Mouse (Mus musculus) lung, embryonic 14.5 days (tissue): Measurements from ENCODE around the gene Dennd1b. TPM values are rescaled to one million over a fixed set of nuclear protein-coding genes. Genes with fewer than 3 reads are reported as not detected.
A peak's percentile ranks its signal among the peaks of the same experiment; 100 is the strongest.

Source experiments
- ATAC-seq: fragments of 200-750 bp; cut with Nextera tagmentation; 2 replicates; pipeline ENCODE4 v1.8.0; 2017; ENCODE audit warnings: mild to moderate bottlenecking, moderate TSS enrichment, moderate library complexity; ENCODE audit not compliant: insufficient read depth
- DNase-seq: peaks from one replicate; pipeline ENCODE4 v3.0.0-alpha.2; 2015
- H3K27ac ChIP-seq: fragments of 300-500 bp; sonication (generic); 2 replicates; pipeline ENCODE4 v1.5.1; 2014; ENCODE audit warnings: low read depth, mild to moderate bottlenecking, moderate library complexity
- H3K27me3 ChIP-seq: fragments of 300-500 bp; sonication (generic); 2 replicates; pipeline ENCODE4 v1.6.1; 2014; ENCODE audit warnings: low read length, control low read depth; ENCODE audit not compliant: insufficient read depth
- H3K36me3 ChIP-seq: fragments of 300-500 bp; sonication (generic); 2 replicates; pipeline ENCODE4 v1.6.1; 2014; ENCODE audit warnings: control low read depth; ENCODE audit not compliant: insufficient read depth
- H3K4me1 ChIP-seq: fragments of 300-500 bp; sonication (generic); 2 replicates; pipeline ENCODE4 v1.6.1; 2014; ENCODE audit warnings: antibody characterized with exemption, control low read depth; ENCODE audit not compliant: insufficient read depth
- H3K4me2 ChIP-seq: fragments of 300-500 bp; sonication (generic); 2 replicates; pipeline ENCODE4 v1.6.1; 2014; ENCODE audit warnings: mild to moderate bottlenecking
- H3K4me3 ChIP-seq: fragments of 300-500 bp; sonication (generic); 2 replicates; pipeline ENCODE4 v1.5.1; 2014; ENCODE audit warnings: low read depth, low read length
- H3K9ac ChIP-seq: fragments of 300-500 bp; sonication (generic); 2 replicates; pipeline ENCODE4 v1.6.1; 2014
- H3K9me3 ChIP-seq: fragments of 300-500 bp; sonication (generic); 2 replicates; pipeline ENCODE4 v1.6.1; 2016; ENCODE audit warnings: low read depth, low read length, control low read depth
- CTCF ChIP-seq: IDR thresholded peaks from 2 replicates; pipeline ENCODE4 v1.5.1; 2016; ENCODE audit warnings: antibody characterized with exemption, low read depth
- WGBS: fragments of 180-500 bp; shearing (Covaris S2); extraction: QIAGEN DNeasy Blood & Tissue Kit; methylation state at CpG from one replicate; pipeline ENCODE4 v1.1.7; 2014; 5-methylcytosine and 5-hydroxymethylcytosine counted together
- polyA plus RNA-seq: library from polyadenylated mRNA; unstranded; fragments of >200 nt; fragmentation: Nextera tagmentation; extraction: Ambion mirVana; gene quantifications from 2 replicates; pipeline ENCODE4 v1.2.1, GENCODE M21; 2014

Dennd1b gene
- polyA plus RNA-seq, result 10.5 and 10.8 TPM in 2 replicates

DNA sequence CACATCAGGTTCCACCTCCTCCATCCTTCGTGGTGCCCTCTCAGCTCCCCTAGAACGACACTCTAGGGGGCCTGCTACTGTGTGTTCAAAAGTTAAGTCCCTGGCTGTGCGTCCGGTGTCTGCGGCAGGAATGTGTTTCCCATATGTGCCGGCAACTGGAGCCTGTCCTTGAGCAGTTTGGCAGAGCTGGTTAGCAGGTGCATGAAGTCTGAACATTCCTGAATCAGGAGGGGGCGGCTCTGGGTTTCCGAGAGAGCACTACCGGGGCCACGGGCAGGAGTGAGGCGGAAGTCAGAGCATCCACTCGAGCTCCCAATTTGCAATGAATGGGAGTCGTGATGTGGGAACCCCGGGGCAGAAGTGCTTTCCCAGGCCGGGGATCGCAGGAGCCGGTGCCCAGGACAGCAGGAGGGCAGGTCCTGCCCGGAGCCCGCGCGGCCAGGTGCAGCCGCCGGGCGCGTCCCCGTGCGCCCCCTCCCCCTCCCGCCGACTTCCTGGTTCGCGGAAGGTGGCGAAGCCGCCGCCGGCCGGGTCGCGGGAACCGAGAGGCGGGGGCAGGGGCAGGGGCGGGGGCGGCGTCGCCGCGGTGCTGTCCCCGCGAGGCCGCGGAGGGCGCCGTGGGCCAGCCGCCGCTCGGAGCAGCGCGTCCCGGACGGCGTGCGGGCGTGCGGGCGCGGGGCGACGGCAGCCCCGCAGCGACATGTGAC is at the start of gene Dennd1b:
Dennd1b (plus strand) TSS at position 275 of the 707 bp plus-strand sequence.
- WGBS, result under 1% methylated on average over 41 of the region's 69 CpGs
- 0 out of 2 replicates have a peak, but pooled peaks have one; percentile 12 for TF ChIP-seq CTCF
- Histone ChIP-seq H3K9me3 (no peaks in the 10 kb centered on the region), H3K4me3 (peak within 1 kb of the TSS; percentile 76), H3K27me3 (no peaks in the 10 kb centered on the region), H3K27ac (peak within 1 kb of the TSS; percentile 93), H3K36me3 (no peaks in the 10 kb centered on the region), H3K4me2 (peak within 1 kb of the TSS; percentile 74), H3K4me1 (0 out of 2 replicates have a peak, but pooled peaks cover 3% of the 10 kb centered on the region), H3K9ac (peak within 1 kb of the TSS; percentile 91)
- DNase-seq, result peak; percentile 76
- ATAC-seq, result peak; percentile 81

DNA sequence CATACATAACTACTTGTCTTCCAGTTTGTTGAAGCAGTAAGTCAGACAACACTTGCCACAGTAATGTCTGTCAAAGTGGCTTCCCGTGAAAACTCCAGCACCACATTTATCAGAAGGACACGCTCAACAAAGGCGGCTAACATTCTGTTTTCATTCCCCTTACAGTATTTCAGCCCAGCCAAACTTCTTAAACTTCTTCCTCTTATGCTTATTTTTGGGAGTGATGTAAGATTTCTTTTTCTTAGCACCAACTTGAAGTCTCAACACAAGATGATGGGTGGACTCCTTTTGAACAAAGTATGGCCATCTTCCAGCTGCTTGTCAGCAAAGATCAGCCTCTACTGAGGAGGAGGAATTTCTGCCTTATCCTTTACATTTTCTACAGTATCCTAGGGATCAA is 47.6 kb upstream of the Dennd1b start:
- Histone ChIP-seq H3K4me3 (no peak overlapping the region), H3K36me3 (no peaks in the 10 kb centered on the region), H3K4me2 (no peak overlapping the region), H3K27me3 (no peaks in the 10 kb centered on the region), H3K9ac (no peak overlapping the region), H3K4me1 (peaks cover 3% of the 10 kb centered on the region; the same call in 1 of the 2 replicates), H3K9me3 (no peaks in the 10 kb centered on the region), H3K27ac (no peak overlapping the region)
- TF ChIP-seq CTCF, result no peak
- ATAC-seq, result no peak
- DNase-seq, result peak; percentile 63
- WGBS, result 50% methylated on average over 3 of the region's 3 CpGs

DNA sequence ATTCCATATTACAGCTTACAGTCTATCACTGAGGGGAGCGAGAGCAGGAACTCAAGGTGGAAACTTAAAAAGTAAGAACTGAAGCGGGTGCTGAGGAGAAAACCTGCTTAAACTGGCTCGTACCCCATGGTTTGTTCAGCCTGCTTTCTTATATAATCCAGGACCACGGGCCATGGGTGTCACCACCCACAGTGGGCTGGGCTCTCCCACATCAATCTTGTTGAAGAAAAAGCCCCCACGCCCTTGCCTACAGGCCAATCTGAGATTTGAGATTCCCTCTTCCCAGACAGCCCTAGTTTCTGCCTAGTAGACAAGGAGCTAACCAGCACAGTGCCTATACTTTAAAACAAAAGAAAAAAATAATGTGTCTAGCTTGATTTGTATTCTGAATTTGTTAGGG is 43.6 kb upstream of the Dennd1b start:
- ATAC-seq (no peak), DNase-seq (no peak)
- no peak for TF ChIP-seq CTCF
- no peak overlapping the region for H3K4me2 ChIP-seq
- H3K9me3 ChIP-seq, result no peaks in the 10 kb centered on the region
- H3K27ac ChIP-seq, result no peak overlapping the region
- WGBS, result 80% methylated on average over 5 of the region's 5 CpGs
- no peak overlapping the region for H3K9ac ChIP-seq
- H3K4me3 ChIP-seq, result no peak overlapping the region
- no peaks in the 10 kb centered on the region for H3K27me3 ChIP-seq
- H3K4me1 ChIP-seq, result no peaks in the 10 kb centered on the region
- no peaks in the 10 kb centered on the region for H3K36me3 ChIP-seq

DNA sequence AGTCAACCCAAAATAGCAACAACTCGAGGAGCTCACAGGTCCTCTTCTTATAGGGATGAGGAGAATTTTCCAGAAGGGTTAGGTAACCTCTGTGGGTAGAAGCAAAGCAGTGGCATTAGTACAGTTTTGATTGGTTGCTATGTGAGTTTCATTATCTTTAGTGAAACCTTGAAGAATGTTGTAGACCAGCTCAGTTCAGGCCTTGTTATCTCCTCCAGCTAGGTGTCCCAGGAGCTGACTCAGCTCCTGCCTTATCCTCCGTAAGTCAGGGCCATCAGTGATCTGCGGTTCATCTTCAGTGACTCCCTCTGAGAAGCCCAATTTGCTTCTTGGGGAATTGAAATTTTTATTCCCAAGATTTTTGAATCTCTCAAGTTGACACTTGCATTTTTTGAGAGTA is 43.2 kb upstream of the Dennd1b start:
- no peak for TF ChIP-seq CTCF
- WGBS, result 74% methylated on average over 3 of the region's 3 CpGs

DNA sequence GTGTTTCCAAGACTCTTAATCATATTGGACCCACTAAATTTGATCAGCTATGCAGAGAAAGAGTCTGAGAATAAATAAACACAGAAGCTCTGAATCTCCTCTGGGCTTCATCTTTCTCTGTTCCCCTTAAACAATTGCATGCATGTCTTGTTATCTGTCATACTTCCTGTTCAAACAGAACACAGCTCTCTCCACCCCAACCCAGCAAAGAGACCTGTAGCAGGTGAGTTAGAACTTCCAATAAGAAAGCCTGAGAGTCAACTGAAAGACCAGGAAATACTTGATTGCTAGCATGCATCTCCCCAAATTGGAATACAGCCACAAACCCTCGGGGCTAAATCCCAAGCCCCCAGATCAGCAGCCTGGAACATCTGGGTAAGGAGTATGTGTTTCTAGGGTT is 42.4 kb upstream of the Dennd1b start:
- 51% methylated on average over 1 of the region's 1 CpGs for WGBS
- Histone ChIP-seq H3K9me3 (no peaks in the 10 kb centered on the region), H3K4me3 (no peak overlapping the region), H3K9ac (no peak overlapping the region), H3K27ac (no peak overlapping the region), H3K36me3 (no peaks in the 10 kb centered on the region), H3K4me1 (no peaks in the 10 kb centered on the region), H3K4me2 (no peak overlapping the region), H3K27me3 (no peaks in the 10 kb centered on the region)
- no peak for ATAC-seq
- DNase-seq, result no peak
- TF ChIP-seq CTCF, result no peak

More for the DNA sequence above, 43.2 kb upstream of the Dennd1b start:
- no peaks in the 10 kb centered on the region for H3K4me1 ChIP-seq
- H3K4me3 ChIP-seq, result no peak overlapping the region
- no peaks in the 10 kb centered on the region for H3K27me3 ChIP-seq
- no peak overlapping the region for H3K4me2 ChIP-seq
- no peaks in the 10 kb centered on the region for H3K9me3 ChIP-seq
- no peaks in the 10 kb centered on the region for H3K36me3 ChIP-seq
- no peak overlapping the region for H3K9ac ChIP-seq
- H3K27ac ChIP-seq, result no peak overlapping the region
- DNase-seq (no peak), ATAC-seq (no peak)

DNA sequence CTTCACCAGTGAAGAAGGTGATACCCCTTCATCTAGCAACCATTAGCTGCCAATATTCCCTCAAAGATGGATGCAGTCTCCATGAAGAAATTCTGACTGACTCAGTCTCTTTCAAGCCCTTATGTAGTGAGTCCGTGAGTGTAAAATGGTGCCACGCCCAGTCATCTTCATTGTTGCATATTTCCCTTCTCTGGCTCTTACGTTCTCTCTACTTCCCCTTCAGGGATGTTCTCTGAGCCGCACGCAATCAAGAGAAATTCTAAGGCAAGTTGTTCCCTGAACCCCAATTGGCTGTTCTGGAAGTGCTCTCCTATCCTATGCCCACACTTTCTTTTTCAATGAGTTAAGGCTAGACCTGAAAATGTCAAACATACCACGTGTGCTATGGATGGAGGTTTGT is 40.3 kb upstream of the Dennd1b start:
- WGBS, result 86% methylated on average over 6 of the region's 6 CpGs
- TF ChIP-seq CTCF, result no peak
- Histone ChIP-seq H3K9me3 (no peaks in the 10 kb centered on the region), H3K27me3 (no peaks in the 10 kb centered on the region), H3K27ac (no peak overlapping the region), H3K4me2 (no peak overlapping the region), H3K9ac (no peak overlapping the region), H3K4me3 (no peak overlapping the region), H3K36me3 (no peaks in the 10 kb centered on the region), H3K4me1 (no peaks in the 10 kb centered on the region)
- ATAC-seq (no peak), DNase-seq (no peak)

DNA sequence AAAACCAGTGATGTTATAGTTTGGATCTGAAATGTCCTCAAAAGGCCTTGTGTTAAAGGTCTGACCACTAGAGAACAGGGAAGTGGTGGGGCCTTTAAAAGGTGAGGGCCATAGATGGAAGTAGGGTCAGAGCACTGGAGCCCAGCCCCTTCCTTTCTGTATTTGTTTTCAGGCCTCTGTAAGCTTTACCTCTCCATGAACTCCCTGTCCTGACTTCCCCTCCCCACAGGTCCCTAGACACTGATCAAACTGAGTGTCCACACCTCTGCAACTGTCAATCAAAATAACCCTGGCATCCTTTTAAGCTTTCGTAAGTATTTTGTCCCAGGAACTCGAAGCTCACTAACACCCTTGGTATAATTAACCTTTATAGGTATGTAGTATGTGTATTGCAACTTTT is 39.0 kb upstream of the Dennd1b start:
- H3K4me3 ChIP-seq, result no peak overlapping the region
- DNase-seq (no peak), ATAC-seq (no peak)
- no peak overlapping the region for H3K9ac ChIP-seq
- TF ChIP-seq CTCF, result no peak
- H3K4me2 ChIP-seq, result no peak overlapping the region
- no peaks in the 10 kb centered on the region for H3K36me3 ChIP-seq
- no peaks in the 10 kb centered on the region for H3K9me3 ChIP-seq
- 68% methylated on average over 2 of the region's 2 CpGs for WGBS
- H3K27me3 ChIP-seq, result no peaks in the 10 kb centered on the region
- H3K4me1 ChIP-seq, result peaks cover 9% of the 10 kb centered on the region
- no peak overlapping the region for H3K27ac ChIP-seq
